Mouse (Mus musculus) spleen, adult 2 months (tissue): Measurements from ENCODE around the gene Akr1c13.

Source experiments
- CTCF ChIP-seq: fragments of 200-500 bp; IDR thresholded peaks from 2 replicates; pipeline ENCODE4 v1.5.1; 2011; ENCODE audit warnings: mild to moderate bottlenecking, inconsistent platforms; ENCODE audit not compliant: insufficient read depth, insufficient read length, insufficient replicate concordance; ENCODE audit errors: extremely low read depth
- POLR2A ChIP-seq: fragments of 200-500 bp; IDR thresholded peaks from 2 replicates; pipeline ENCODE4 v1.6.1; 2011; ENCODE audit warnings: low read depth, low read length, inconsistent platforms

GRCm38 (mm10) chr13:4168006-4168405, 22.9 kb upstream of the Akr1c13 start:
- no peak for TF ChIP-seq POLR2A
- no peak for TF ChIP-seq CTCF
